Mouse (Mus musculus): ENCODE results near the gene Cnpy2. TPM values are rescaled to one million over a fixed set of nuclear protein-coding genes. Genes with fewer than 3 reads are reported as not detected.
"Not testable (repeated sequence)": the region's sequence is repeated elsewhere in the genome, so short reads cannot be mapped to it uniquely, and the experiment has no call there.

The Cnpy2 gene
- polyA plus RNA-seq, 1 experiment from 2014 or later, result 227 TPM

DNA sequence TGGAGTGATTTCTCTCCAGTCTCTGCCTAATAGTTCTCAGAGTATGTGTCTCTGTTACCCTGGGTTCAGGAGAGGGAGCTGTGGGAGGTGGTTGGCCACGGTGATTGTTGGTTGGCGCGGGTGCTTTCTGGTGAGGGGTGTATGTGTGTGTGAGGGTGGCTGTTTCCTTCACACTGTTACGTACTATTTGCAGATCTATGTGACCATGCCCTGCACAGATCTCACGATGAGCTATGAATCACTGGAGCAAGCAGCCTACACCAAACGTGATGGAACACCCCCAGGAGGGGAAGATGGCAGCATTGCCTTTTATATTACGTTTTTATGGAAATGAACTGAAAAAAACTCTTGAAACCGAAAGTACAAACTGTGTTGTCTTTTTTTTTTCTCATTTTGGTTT, 4.6 kb downstream of the Cnpy2 start:
- Histone ChIP-seq H3K36me3 (peaks cover 46% of the 10 kb centered on the region), H3K4me3 (no peak overlapping the region), H3K27me3 (no peaks in the 10 kb centered on the region), H3K27ac (no peak overlapping the region), H3K4me2 (no peak overlapping the region), H3K9ac (no peak overlapping the region), H3K9me3 (no peaks in the 10 kb centered on the region), H3K4me1 (replicated peaks) (peaks cover 16% of the 10 kb centered on the region)
- no peak for ATAC-seq (ENCODE audit: low FRiP score)
- WGBS, result 95% methylated on average over 8 of the region's 8 CpGs

DNA sequence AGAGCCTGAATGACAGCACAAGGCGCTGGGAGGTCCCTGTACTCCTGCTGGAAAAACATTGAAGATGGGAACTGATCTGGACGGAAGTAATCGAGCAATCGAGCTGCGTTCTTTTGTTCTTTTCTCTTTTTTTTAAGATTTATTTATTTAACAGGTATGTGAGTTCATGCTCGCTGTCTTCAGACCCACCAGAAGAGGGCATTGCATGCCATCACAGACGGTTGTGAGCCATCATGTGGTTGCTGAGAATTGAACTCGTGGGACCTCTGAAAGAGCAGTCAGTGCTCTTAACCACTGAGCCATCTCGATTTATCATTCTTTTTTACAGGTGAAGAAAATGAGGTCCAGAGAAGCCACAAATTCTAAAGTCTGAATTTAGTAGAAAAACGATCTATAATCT, 5.4 kb downstream of the Cnpy2 start:
- peaks cover 15% of the 10 kb centered on the region for H3K4me1 ChIP-seq (replicated peaks)
- WGBS, result 88% methylated on average over 10 of the region's 10 CpGs

GRCm38 (mm10) chr10:128332358-128333249, 10.3 kb downstream of the Cnpy2 start:
- H3K4me2 ChIP-seq; H3K9me3 ChIP-seq; ATAC-seq (ENCODE audit: low FRiP score); H3K9ac ChIP-seq; H3K27me3 ChIP-seq; H3K4me1 ChIP-seq (replicated peaks); H3K4me3 ChIP-seq; H3K27ac ChIP-seq: not testable (repeated sequence)
- WGBS, result 88% methylated on average over 6 of the region's 6 CpGs
- peaks cover 24% of the 10 kb centered on the region for H3K36me3 ChIP-seq

More for the DNA sequence above, 5.4 kb downstream of the Cnpy2 start:
- Histone ChIP-seq H3K27ac (no peak overlapping the region), H3K9me3 (no peaks in the 10 kb centered on the region), H3K9ac (no peak overlapping the region), H3K36me3 (peaks cover 46% of the 10 kb centered on the region), H3K4me3 (no peak overlapping the region), H3K27me3 (no peaks in the 10 kb centered on the region), H3K4me2 (no peak overlapping the region)
- no peak for ATAC-seq (ENCODE audit: low FRiP score)

DNA sequence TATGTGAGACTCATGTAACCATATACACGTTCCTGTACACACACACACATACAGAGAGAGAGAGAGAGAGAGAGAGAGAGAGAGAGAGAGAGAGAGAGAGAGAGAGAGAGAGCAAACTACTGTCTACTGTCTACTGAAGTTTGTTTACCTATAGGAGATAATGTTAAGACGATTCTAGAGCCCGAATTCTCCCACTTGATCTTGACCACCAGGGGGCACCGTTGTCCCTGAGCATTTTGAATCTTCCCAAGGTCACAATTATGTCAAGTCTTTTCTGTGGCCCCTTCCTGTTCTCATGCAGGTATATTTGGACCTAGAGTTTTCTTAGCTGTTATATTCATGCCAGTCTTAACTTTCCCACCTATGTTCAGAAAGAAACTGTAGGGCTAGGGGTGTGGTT, 13.3 kb downstream of the Cnpy2 start:
- WGBS, result 2% methylated on average over 4 of the region's 4 CpGs
- H3K4me1 ChIP-seq (replicated peaks), result peaks cover 20% of the 10 kb centered on the region
- H3K27me3 ChIP-seq, result no peaks in the 10 kb centered on the region
- ATAC-seq (ENCODE audit: low FRiP score), result no peak
- no peaks in the 10 kb centered on the region for H3K9me3 ChIP-seq
- H3K27ac ChIP-seq, result no peak overlapping the region
- no peak overlapping the region for H3K9ac ChIP-seq
- H3K4me2 ChIP-seq, result no peak overlapping the region
- no peaks in the 10 kb centered on the region for H3K36me3 ChIP-seq
- H3K4me3 ChIP-seq, result no peak overlapping the region

GRCm38 (mm10) chr10:128336195-128336594, 13.9 kb downstream of the Cnpy2 start:
- no peak for ATAC-seq (ENCODE audit: low FRiP score)
- Histone ChIP-seq H3K36me3 (no peaks in the 10 kb centered on the region), H3K9ac (no peak overlapping the region), H3K27me3 (no peaks in the 10 kb centered on the region), H3K27ac (no peak overlapping the region), H3K4me2 (no peak overlapping the region), H3K4me1 (replicated peaks) (peaks cover 21% of the 10 kb centered on the region), H3K4me3 (no peak overlapping the region), H3K9me3 (no peaks in the 10 kb centered on the region)
- WGBS, result 92% methylated on average over 3 of the region's 3 CpGs

GRCm38 (mm10) chr10:128336597-128336996, 14.3 kb downstream of the Cnpy2 start:
- H3K9ac ChIP-seq, result no peak overlapping the region
- H3K4me2 ChIP-seq, result peak overlapping the region; percentile 64; the same call in 1 of the 2 replicates
- no peaks in the 10 kb centered on the region for H3K27me3 ChIP-seq
- H3K4me1 ChIP-seq (replicated peaks), result peaks cover 22% of the 10 kb centered on the region
- 85% methylated on average over 3 of the region's 3 CpGs for WGBS
- peak overlapping the region; percentile 61; the same call in 1 of the 2 replicates for H3K27ac ChIP-seq
- H3K4me3 ChIP-seq, result peak overlapping the region; percentile 99; the same call in 1 of the 2 replicates
- no peaks in the 10 kb centered on the region for H3K36me3 ChIP-seq
- no peak for ATAC-seq (ENCODE audit: low FRiP score)
- no peaks in the 10 kb centered on the region for H3K9me3 ChIP-seq

DNA sequence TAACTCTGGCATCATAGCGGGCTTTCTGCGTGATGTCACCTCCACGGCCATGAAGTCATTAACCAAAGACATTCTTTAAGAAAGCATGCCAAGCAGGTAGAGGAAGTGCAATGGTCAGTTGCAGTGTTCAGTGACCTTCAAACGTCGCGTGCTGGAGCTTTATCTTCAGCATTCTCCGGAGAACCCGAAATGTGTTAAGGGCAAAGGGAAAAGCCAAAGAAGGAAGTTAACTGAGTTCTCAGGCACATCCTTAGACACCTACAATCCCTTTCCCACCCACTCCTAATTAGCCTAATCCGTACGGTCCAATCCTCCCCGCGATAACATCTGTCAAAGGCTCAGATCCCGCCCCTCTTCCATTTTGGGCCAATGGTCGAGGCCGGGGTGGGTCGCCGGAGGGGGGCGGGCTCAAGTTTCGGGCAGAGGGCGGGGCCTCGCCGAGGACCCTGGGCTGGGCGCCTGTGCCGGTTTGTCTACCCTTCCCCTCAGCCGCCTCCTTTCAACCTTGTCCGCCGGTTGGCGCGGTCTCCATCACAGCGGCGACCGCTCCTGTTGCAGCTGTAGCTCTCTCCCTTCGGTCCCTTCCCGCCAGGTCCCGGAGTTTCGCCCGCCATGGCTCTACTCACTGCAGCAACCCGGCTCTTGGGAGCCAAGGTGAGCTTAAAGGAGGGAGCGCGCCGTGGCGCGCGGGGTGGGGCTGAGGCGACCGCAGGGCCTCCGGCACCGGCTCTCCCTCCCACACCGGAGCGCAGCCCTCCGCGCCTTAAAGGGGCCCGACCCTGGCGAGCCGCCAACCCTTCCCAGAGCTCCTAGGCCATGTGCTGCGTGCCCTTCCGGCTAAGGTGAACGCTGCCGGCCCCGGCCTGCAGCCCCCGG, 15.3 kb downstream of the Cnpy2 start, which contains the start of gene Cs:
TSS of gene Cs (plus strand) at position 429 of the 876 bp plus-strand sequence.
- Histone ChIP-seq H3K27me3 (no peaks in the 10 kb centered on the region), H3K27ac (peak within 1 kb of the TSS; percentile 95), H3K9me3 (no peaks in the 10 kb centered on the region), H3K9ac (peak within 1 kb of the TSS; percentile 99), H3K4me1 (replicated peaks) (peaks cover 22% of the 10 kb centered on the region), H3K4me2 (peak within 1 kb of the TSS; percentile 88), H3K36me3 (no peaks in the 10 kb centered on the region), H3K4me3 (peak within 1 kb of the TSS; percentile 99)
- 1% methylated on average over 61 of the region's 61 CpGs for WGBS
- peak; percentile 98 for ATAC-seq (ENCODE audit: low FRiP score)

- H3K4me2 ChIP-seq, result peak overlapping the region; percentile 88
- no peaks in the 10 kb centered on the region for H3K27me3 ChIP-seq
- peak overlapping the region; percentile 99 for H3K4me3 ChIP-seq
- WGBS, result 28% methylated on average over 5 of the region's 5 CpGs
- peak overlapping the region; percentile 99 for H3K9ac ChIP-seq
- ATAC-seq (ENCODE audit: low FRiP score), result no peak
- H3K36me3 ChIP-seq, result no peaks in the 10 kb centered on the region
- H3K9me3 ChIP-seq, result no peaks in the 10 kb centered on the region
- H3K27ac ChIP-seq, result peak overlapping the region; percentile 95
- H3K4me1 ChIP-seq (replicated peaks), result peaks cover 22% of the 10 kb centered on the region
Measured at GRCm38 (mm10) chr10:128338415-128338814, 16.2 kb downstream of the Cnpy2 start.

DNA sequence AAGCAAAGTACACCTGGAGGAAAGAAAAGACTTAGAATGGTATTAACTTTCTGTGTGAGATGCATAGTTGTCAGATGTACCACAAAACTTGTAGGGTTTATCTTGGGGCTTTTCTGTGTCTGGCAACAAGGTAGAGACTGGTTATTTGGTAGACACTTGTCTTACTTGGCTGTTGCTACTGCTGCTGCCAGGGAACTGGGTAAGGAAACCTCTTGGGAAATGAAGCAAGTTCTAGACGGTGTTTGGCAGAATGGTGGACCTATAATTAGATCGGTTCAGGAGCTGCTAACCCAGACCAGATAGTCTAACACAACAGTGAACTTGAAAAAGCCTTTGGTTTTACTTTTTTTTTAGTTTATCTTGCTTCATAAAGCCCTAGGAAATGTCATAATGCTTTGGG, 16.7 kb downstream of the Cnpy2 start:
- 81% methylated on average over 2 of the region's 2 CpGs for WGBS

GRCm38 (mm10) chr10:128340257-128340656, 18.0 kb downstream of the Cnpy2 start:
- H3K4me1 ChIP-seq (replicated peaks), result peaks cover 30% of the 10 kb centered on the region
- no peak overlapping the region for H3K9ac ChIP-seq
- no peak overlapping the region for H3K27ac ChIP-seq
- no peaks in the 10 kb centered on the region for H3K9me3 ChIP-seq
- H3K36me3 ChIP-seq, result no peaks in the 10 kb centered on the region
- WGBS, result 90% methylated on average over 2 of the region's 2 CpGs
- H3K27me3 ChIP-seq, result no peaks in the 10 kb centered on the region
- H3K4me2 ChIP-seq, result no peak overlapping the region
- no peak for ATAC-seq (ENCODE audit: low FRiP score)
- H3K4me3 ChIP-seq, result no peak overlapping the region

More for the DNA sequence above, 16.7 kb downstream of the Cnpy2 start:
- H3K36me3 ChIP-seq, result no peaks in the 10 kb centered on the region
- peak overlapping the region; percentile 99; the same call in 1 of the 2 replicates for H3K9ac ChIP-seq
- no peaks in the 10 kb centered on the region for H3K27me3 ChIP-seq
- H3K4me1 ChIP-seq (replicated peaks), result peaks cover 22% of the 10 kb centered on the region
- H3K27ac ChIP-seq, result no peak overlapping the region
- H3K4me3 ChIP-seq, result peak overlapping the region; percentile 99
- H3K4me2 ChIP-seq, result peak overlapping the region; percentile 88
- no peak for ATAC-seq (ENCODE audit: low FRiP score)
- H3K9me3 ChIP-seq, result no peaks in the 10 kb centered on the region

DNA sequence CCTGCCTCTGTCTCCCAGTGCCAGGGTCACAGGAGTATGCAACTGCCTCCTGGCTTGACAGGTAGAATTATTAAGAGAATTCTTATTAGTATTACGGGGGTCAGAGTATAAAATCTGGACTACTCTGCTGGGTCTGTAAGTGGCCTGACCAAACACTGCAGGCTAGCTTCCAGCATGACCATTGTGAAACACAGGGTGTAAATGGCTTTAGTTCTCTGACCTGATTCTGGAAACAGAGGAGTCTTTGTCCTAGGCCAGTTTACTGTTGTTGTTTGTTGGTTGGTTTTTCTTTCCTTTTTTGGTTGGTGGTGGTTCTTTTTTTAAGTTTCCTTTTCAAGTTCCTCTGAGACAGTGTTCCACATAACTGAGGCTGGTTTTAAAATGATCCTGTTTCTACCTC, 21.2 kb downstream of the Cnpy2 start:
- H3K4me1 ChIP-seq (replicated peaks), result peaks cover 22% of the 10 kb centered on the region
- H3K4me3 ChIP-seq, result no peak overlapping the region
- no peaks in the 10 kb centered on the region for H3K36me3 ChIP-seq
- H3K27me3 ChIP-seq, result no peaks in the 10 kb centered on the region
- WGBS, result 95% methylated on average over 1 of the region's 1 CpGs
- no peak overlapping the region for H3K9ac ChIP-seq
- H3K4me2 ChIP-seq, result no peak overlapping the region
- no peak for ATAC-seq (ENCODE audit: low FRiP score)
- no peak overlapping the region for H3K27ac ChIP-seq
- H3K9me3 ChIP-seq, result no peaks in the 10 kb centered on the region

- Histone ChIP-seq H3K27ac (peak overlapping the region; percentile 58), H3K4me1 (replicated peaks) (peaks cover 10% of the 10 kb centered on the region), H3K4me3 (no peak overlapping the region), H3K9me3 (no peaks in the 10 kb centered on the region), H3K36me3 (no peaks in the 10 kb centered on the region), H3K9ac (no peak overlapping the region), H3K4me2 (no peak overlapping the region), H3K27me3 (no peaks in the 10 kb centered on the region)
- 67% methylated on average over 7 of the region's 7 CpGs for WGBS
- no peak for ATAC-seq (ENCODE audit: low FRiP score)
Measured at GRCm38 (mm10) chr10:128344568-128345275, 22.5 kb downstream of the Cnpy2 start.
